Mouse (Mus musculus) intestine, embryonic 16.5 days (tissue): ENCODE measurements around the gene Sidt1. TPM values are rescaled to one million over a fixed set of nuclear protein-coding genes. Genes with fewer than 3 reads are reported as not detected.

Source experiments
- ATAC-seq: fragments of 200-750 bp; cut with Nextera tagmentation; 2 replicates; pipeline ENCODE4 v1.8.0; 2017; ENCODE audit warnings: moderate TSS enrichment, moderate library complexity
- H3K27ac ChIP-seq: fragments of 300-500 bp; sonication (generic); 2 replicates; pipeline ENCODE4 v1.5.1; 2014; ENCODE audit warnings: mild to moderate bottlenecking, low read length
- H3K27me3 ChIP-seq: fragments of 300-500 bp; sonication (generic); replicated peaks from 2 replicates; pipeline ENCODE4 v1.6.1; 2014; ENCODE audit warnings: low read length, control low read depth, mixed read lengths; ENCODE audit not compliant: control insufficient read depth, insufficient read depth
- H3K36me3 ChIP-seq: fragments of 300-500 bp; sonication (generic); 2 replicates; pipeline ENCODE4 v1.6.1; 2014; ENCODE audit warnings: low read length, control low read depth; ENCODE audit not compliant: control insufficient read depth, insufficient read depth
- H3K4me1 ChIP-seq: fragments of 300-500 bp; sonication (generic); 2 replicates; pipeline ENCODE4 v1.6.1; 2014; ENCODE audit warnings: low read length, control low read depth, mixed read lengths; ENCODE audit not compliant: control insufficient read depth, insufficient read depth
- H3K4me2 ChIP-seq: fragments of 300-500 bp; sonication (generic); 2 replicates; pipeline ENCODE4 v1.6.1; 2014; ENCODE audit warnings: low read depth, low read length, control low read depth
- H3K4me3 ChIP-seq: fragments of 300-500 bp; sonication (generic); 2 replicates; pipeline ENCODE4 v1.5.1; 2014; ENCODE audit warnings: mild to moderate bottlenecking, low read length
- H3K9ac ChIP-seq: fragments of 300-500 bp; sonication (generic); 2 replicates; pipeline ENCODE4 v1.6.1; 2014; ENCODE audit warnings: low read depth, low read length
- H3K9me3 ChIP-seq: fragments of 300-500 bp; sonication (generic); 2 replicates; pipeline ENCODE4 v1.6.1; 2016; ENCODE audit warnings: low read length, control low read depth; ENCODE audit not compliant: control insufficient read depth
- WGBS: fragments of 180-500 bp; shearing (Covaris S2); extraction: QIAGEN DNeasy Blood & Tissue Kit; methylation state at CpG from one replicate; pipeline ENCODE4 v1.1.7; 2014; 5-methylcytosine and 5-hydroxymethylcytosine counted together
- polyA plus RNA-seq: library from polyadenylated mRNA; unstranded; fragments of >200 nt; fragmentation: Nextera tagmentation; extraction: Ambion mirVana; gene quantifications from 2 replicates; pipeline ENCODE4 v1.2.1, GENCODE M21; 2015

The Sidt1 gene
- polyA plus RNA-seq, 1 experiment from 2014 or later = 1.2 TPM

GRCm38 (mm10) chr16:44264916-44265315 lies 68.1 kb downstream of the Sidt1 start:
- no peaks in the 10 kb centered on the region for H3K36me3 ChIP-seq
- no peaks in the 10 kb centered on the region for H3K9me3 ChIP-seq
- no peak overlapping the region for H3K4me2 ChIP-seq
- no peak overlapping the region for H3K27ac ChIP-seq
- no peaks in the 10 kb centered on the region for H3K27me3 ChIP-seq
- no peaks in the 10 kb centered on the region for H3K4me1 ChIP-seq
- 49% methylated on average over 2 of the region's 2 CpGs for WGBS
- no peak for ATAC-seq
- H3K9ac ChIP-seq = no peak overlapping the region
- H3K4me3 ChIP-seq = no peak overlapping the region

- Histone ChIP-seq H3K27ac (no peak overlapping the region), H3K4me3 (no peak overlapping the region), H3K4me1 (no peaks in the 10 kb centered on the region), H3K9me3 (no peaks in the 10 kb centered on the region), H3K36me3 (no peaks in the 10 kb centered on the region), H3K9ac (no peak overlapping the region), H3K27me3 (no peaks in the 10 kb centered on the region), H3K4me2 (no peak overlapping the region)
- ATAC-seq = no peak
- 90% methylated on average over 3 of the region's 3 CpGs for WGBS
Observed at GRCm38 (mm10) chr16:44257476-44257875, 75.5 kb downstream of the Sidt1 start.

- Histone ChIP-seq H3K27me3 (no peaks in the 10 kb centered on the region), H3K36me3 (no peaks in the 10 kb centered on the region), H3K9ac (no peak overlapping the region), H3K9me3 (no peaks in the 10 kb centered on the region), H3K4me2 (no peak overlapping the region), H3K4me1 (no peaks in the 10 kb centered on the region), H3K4me3 (no peak overlapping the region), H3K27ac (peak overlapping the region; percentile 23; the same call in 1 of the 2 replicates)
- ATAC-seq = peak; percentile 93
- 58% methylated on average over 7 of the region's 7 CpGs for WGBS
Observed at GRCm38 (mm10) chr16:44254698-44255097, 78.3 kb downstream of the Sidt1 start.

- ATAC-seq = peak; percentile 53
- no peak overlapping the region for H3K4me3 ChIP-seq
- WGBS = 69% methylated on average over 7 of the region's 7 CpGs
- H3K4me2 ChIP-seq = no peak overlapping the region
- H3K4me1 ChIP-seq = no peaks in the 10 kb centered on the region
- H3K27me3 ChIP-seq = no peaks in the 10 kb centered on the region
- no peaks in the 10 kb centered on the region for H3K9me3 ChIP-seq
- peak overlapping the region; percentile 51 for H3K27ac ChIP-seq
- H3K9ac ChIP-seq = no peak overlapping the region
- H3K36me3 ChIP-seq = no peaks in the 10 kb centered on the region
Observed at GRCm38 (mm10) chr16:44253797-44254634, 79.0 kb downstream of the Sidt1 start.

GRCm38 (mm10) chr16:44252735-44253134 lies 80.3 kb downstream of the Sidt1 start:
- Histone ChIP-seq H3K36me3 (no peaks in the 10 kb centered on the region), H3K4me1 (no peaks in the 10 kb centered on the region), H3K27ac (no peak overlapping the region), H3K4me3 (no peak overlapping the region), H3K9me3 (no peaks in the 10 kb centered on the region), H3K27me3 (no peaks in the 10 kb centered on the region), H3K4me2 (no peak overlapping the region), H3K9ac (no peak overlapping the region)
- ATAC-seq = no peak
- 92% methylated on average over 3 of the region's 3 CpGs for WGBS

- Histone ChIP-seq H3K36me3 (no peaks in the 10 kb centered on the region), H3K4me2 (no peak overlapping the region), H3K4me3 (no peak overlapping the region), H3K9ac (no peak overlapping the region), H3K4me1 (no peaks in the 10 kb centered on the region), H3K27me3 (no peaks in the 10 kb centered on the region), H3K27ac (no peak overlapping the region), H3K9me3 (no peaks in the 10 kb centered on the region)
- 78% methylated on average over 10 of the region's 10 CpGs for WGBS
- ATAC-seq = no peak
Observed at GRCm38 (mm10) chr16:44249985-44250384, 83.0 kb downstream of the Sidt1 start.

- H3K4me2 ChIP-seq = no peak overlapping the region
- H3K36me3 ChIP-seq = no peaks in the 10 kb centered on the region
- H3K9me3 ChIP-seq = no peaks in the 10 kb centered on the region
- H3K4me1 ChIP-seq = 0 out of 2 replicates have a peak, but pooled peaks cover 3% of the 10 kb centered on the region
- no peak for ATAC-seq
- no peaks in the 10 kb centered on the region for H3K27me3 ChIP-seq
- WGBS = 62% methylated on average over 7 of the region's 7 CpGs
- H3K9ac ChIP-seq = no peak overlapping the region
- no peak overlapping the region for H3K4me3 ChIP-seq
- H3K27ac ChIP-seq = no peak overlapping the region
Observed at GRCm38 (mm10) chr16:44243323-44243722, 89.7 kb downstream of the Sidt1 start.

GRCm38 (mm10) chr16:44242633-44243032 lies 90.4 kb downstream of the Sidt1 start:
- H3K9me3 ChIP-seq = no peaks in the 10 kb centered on the region
- ATAC-seq = peak; percentile 63
- no peaks in the 10 kb centered on the region for H3K27me3 ChIP-seq
- 0 out of 2 replicates have a peak, but pooled peaks cover 3% of the 10 kb centered on the region for H3K4me1 ChIP-seq
- H3K27ac ChIP-seq = no peak overlapping the region
- H3K36me3 ChIP-seq = no peaks in the 10 kb centered on the region
- no peak overlapping the region for H3K4me2 ChIP-seq
- H3K4me3 ChIP-seq = no peak overlapping the region
- WGBS = 3% methylated on average over 1 of the region's 1 CpGs
- no peak overlapping the region for H3K9ac ChIP-seq

GRCm38 (mm10) chr16:44240406-44240805 lies 92.6 kb downstream of the Sidt1 start:
- Histone ChIP-seq H3K4me3 (no peak overlapping the region), H3K27ac (no peak overlapping the region), H3K4me1 (0 out of 2 replicates have a peak, but pooled peaks cover 3% of the 10 kb centered on the region), H3K9ac (no peak overlapping the region), H3K4me2 (no peak overlapping the region), H3K36me3 (no peaks in the 10 kb centered on the region), H3K9me3 (no peaks in the 10 kb centered on the region), H3K27me3 (no peaks in the 10 kb centered on the region)
- ATAC-seq = no peak
- 66% methylated on average over 8 of the region's 8 CpGs for WGBS
